Mouse (Mus musculus): ENCODE results near the gene Arl6ip4. TPM values are rescaled to one million over a fixed set of nuclear protein-coding genes. Genes with fewer than 3 reads are reported as not detected.

Arl6ip4 gene
- polyA plus RNA-seq, 1 experiment from 2014 or later: 139 TPM

GRCm38 (mm10) chr5:124083850-124084587 is 31.9 kb upstream of the Arl6ip4 start:
- H3K36me3 ChIP-seq: no peaks in the 10 kb centered on the region
- no peak overlapping the region for H3K4me3 ChIP-seq
- H3K27me3 ChIP-seq (ENCODE audit: low read depth, poor library complexity, severe bottlenecking): no peaks in the 10 kb centered on the region
- WGBS: 88% methylated on average over 14 of the region's 14 CpGs
- H3K4me1 ChIP-seq: peaks cover 4% of the 10 kb centered on the region; the same call in 1 of the 2 replicates
- H3K27ac ChIP-seq: no peak overlapping the region; the same call in 1 of the 2 replicates
- no peaks in the 10 kb centered on the region for H3K9me3 ChIP-seq (replicated peaks)
- DNase-seq (ENCODE audit: low spot score): no peak

GRCm38 (mm10) chr5:124084588-124085173 is 31.2 kb upstream of the Arl6ip4 start:
- no peak overlapping the region for H3K4me3 ChIP-seq
- no peaks in the 10 kb centered on the region for H3K9me3 ChIP-seq (replicated peaks)
- H3K36me3 ChIP-seq: no peaks in the 10 kb centered on the region
- peak; percentile 92 for DNase-seq (ENCODE audit: low spot score)
- no peaks in the 10 kb centered on the region for H3K27me3 ChIP-seq (ENCODE audit: low read depth, poor library complexity, severe bottlenecking)
- no peak overlapping the region; the same call in 1 of the 2 replicates for H3K27ac ChIP-seq
- 41% methylated on average over 11 of the region's 11 CpGs for WGBS
- no peaks in the 10 kb centered on the region for H3K4me1 ChIP-seq

GRCm38 (mm10) chr5:124085513-124085912 is 30.4 kb upstream of the Arl6ip4 start:
- Histone ChIP-seq H3K4me3 (no peak overlapping the region), H3K4me1 (no peaks in the 10 kb centered on the region), H3K27ac (no peak overlapping the region), H3K9me3 (replicated peaks) (no peaks in the 10 kb centered on the region), H3K27me3 (ENCODE audit: low read depth, poor library complexity, severe bottlenecking) (no peaks in the 10 kb centered on the region), H3K36me3 (no peaks in the 10 kb centered on the region)
- 86% methylated on average over 3 of the region's 3 CpGs for WGBS
- DNase-seq (ENCODE audit: low spot score): no peak

- Histone ChIP-seq H3K4me3 (no peak overlapping the region), H3K36me3 (no peaks in the 10 kb centered on the region), H3K27me3 (ENCODE audit: low read depth, poor library complexity, severe bottlenecking) (no peaks in the 10 kb centered on the region), H3K27ac (no peak overlapping the region), H3K9me3 (replicated peaks) (no peaks in the 10 kb centered on the region), H3K4me1 (no peaks in the 10 kb centered on the region)
- 86% methylated on average over 4 of the region's 4 CpGs for WGBS
- DNase-seq (ENCODE audit: low spot score): no peak
Measured at GRCm38 (mm10) chr5:124086876-124087275, 29.0 kb upstream of the Arl6ip4 start.

- Histone ChIP-seq H3K27ac (no peak overlapping the region), H3K4me3 (no peak overlapping the region), H3K9me3 (replicated peaks) (no peaks in the 10 kb centered on the region), H3K4me1 (peaks cover 4% of the 10 kb centered on the region; the same call in 1 of the 2 replicates), H3K36me3 (no peaks in the 10 kb centered on the region), H3K27me3 (ENCODE audit: low read depth, poor library complexity, severe bottlenecking) (peaks cover 18% of the 10 kb centered on the region)
- WGBS: 86% methylated on average over 23 of the region's 23 CpGs
- no peak for DNase-seq (ENCODE audit: low spot score)
Measured at GRCm38 (mm10) chr5:124089868-124090267, 26.0 kb upstream of the Arl6ip4 start.

GRCm38 (mm10) chr5:124091951-124092406 is 23.9 kb upstream of the Arl6ip4 start:
- H3K36me3 ChIP-seq: no peaks in the 10 kb centered on the region
- no peak for DNase-seq (ENCODE audit: low spot score)
- H3K27ac ChIP-seq: no peak overlapping the region
- H3K27me3 ChIP-seq (ENCODE audit: low read depth, poor library complexity, severe bottlenecking): peaks cover 30% of the 10 kb centered on the region
- WGBS: 67% methylated on average over 9 of the region's 9 CpGs
- peaks cover 16% of the 10 kb centered on the region for H3K4me1 ChIP-seq
- no peak overlapping the region for H3K4me3 ChIP-seq
- H3K9me3 ChIP-seq (replicated peaks): no peaks in the 10 kb centered on the region

- 80% methylated on average over 11 of the region's 11 CpGs for WGBS
- Histone ChIP-seq H3K4me3 (no peak overlapping the region), H3K27ac (no peak overlapping the region), H3K4me1 (peaks cover 16% of the 10 kb centered on the region), H3K36me3 (no peaks in the 10 kb centered on the region), H3K27me3 (ENCODE audit: low read depth, poor library complexity, severe bottlenecking) (peaks cover 30% of the 10 kb centered on the region), H3K9me3 (replicated peaks) (no peaks in the 10 kb centered on the region)
- DNase-seq (ENCODE audit: low spot score): no peak
Measured at GRCm38 (mm10) chr5:124093120-124093794, 22.6 kb upstream of the Arl6ip4 start.

GRCm38 (mm10) chr5:124093852-124094604 is 21.9 kb upstream of the Arl6ip4 start:
- WGBS: 86% methylated on average over 12 of the region's 12 CpGs

GRCm38 (mm10) chr5:124095077-124095581 is 20.8 kb upstream of the Arl6ip4 start:
- peak; percentile 45 for DNase-seq (ENCODE audit: low spot score)
- Histone ChIP-seq H3K9me3 (replicated peaks) (no peaks in the 10 kb centered on the region), H3K4me1 (peaks cover 16% of the 10 kb centered on the region), H3K36me3 (no peaks in the 10 kb centered on the region), H3K4me3 (peak overlapping the region; percentile 53), H3K27me3 (ENCODE audit: low read depth, poor library complexity, severe bottlenecking) (peaks cover 30% of the 10 kb centered on the region), H3K27ac (0 out of 2 replicates have a peak overlapping the region, but pooled peaks have one; percentile 10)
- 10% methylated on average over 19 of the region's 19 CpGs for WGBS

More at GRCm38 (mm10) chr5:124093852-124094604, 21.9 kb upstream of the Arl6ip4 start:
- peaks cover 30% of the 10 kb centered on the region for H3K27me3 ChIP-seq (ENCODE audit: low read depth, poor library complexity, severe bottlenecking)
- no peak overlapping the region for H3K4me3 ChIP-seq
- no peak for DNase-seq (ENCODE audit: low spot score)
- no peaks in the 10 kb centered on the region for H3K9me3 ChIP-seq (replicated peaks)
- H3K4me1 ChIP-seq: peaks cover 16% of the 10 kb centered on the region
- H3K36me3 ChIP-seq: no peaks in the 10 kb centered on the region
- H3K27ac ChIP-seq: no peak overlapping the region

- Histone ChIP-seq H3K27me3 (ENCODE audit: low read depth, poor library complexity, severe bottlenecking) (peaks cover 30% of the 10 kb centered on the region), H3K27ac (0 out of 2 replicates have a peak within 1 kb of the TSS, but pooled peaks have one; percentile 10), H3K4me3 (peak within 1 kb of the TSS; percentile 53), H3K9me3 (replicated peaks) (no peaks in the 10 kb centered on the region), H3K36me3 (no peaks in the 10 kb centered on the region), H3K4me1 (peaks cover 16% of the 10 kb centered on the region)
- 2% methylated on average over 42 of the region's 42 CpGs for WGBS
- peak; percentile 85 for DNase-seq (ENCODE audit: low spot score)
Measured at GRCm38 (mm10) chr5:124095596-124096232, 20.2 kb upstream of the Arl6ip4 start, which contains the start of gene Abcb9. Gene Abcb9, minus strand, starts transcription at chr5:124095798.

GRCm38 (mm10) chr5:124098923-124099322 is 17.0 kb upstream of the Arl6ip4 start:
- WGBS: 84% methylated on average over 2 of the region's 2 CpGs
- H3K4me1 ChIP-seq: peaks cover 13% of the 10 kb centered on the region
- H3K27ac ChIP-seq: no peak overlapping the region
- H3K4me3 ChIP-seq: no peak overlapping the region
- no peak for DNase-seq (ENCODE audit: low spot score)
- no peaks in the 10 kb centered on the region for H3K36me3 ChIP-seq
- no peaks in the 10 kb centered on the region for H3K9me3 ChIP-seq (replicated peaks)
- H3K27me3 ChIP-seq (ENCODE audit: low read depth, poor library complexity, severe bottlenecking): peaks cover 21% of the 10 kb centered on the region
